Mouse (Mus musculus): ENCODE results near the gene Platr17. TPM values are rescaled to one million over a fixed set of nuclear protein-coding genes. Genes with fewer than 3 reads are reported as not detected.

The Platr17 gene
- not detected for polyA plus RNA-seq (2014; fragmentation: Illumina TruSeq; extraction: RNeasy Lipid Tissue Mini Kit (QIAGEN cat#74804); ENCODE audit: low read depth, low replicate concordance)

DNA sequence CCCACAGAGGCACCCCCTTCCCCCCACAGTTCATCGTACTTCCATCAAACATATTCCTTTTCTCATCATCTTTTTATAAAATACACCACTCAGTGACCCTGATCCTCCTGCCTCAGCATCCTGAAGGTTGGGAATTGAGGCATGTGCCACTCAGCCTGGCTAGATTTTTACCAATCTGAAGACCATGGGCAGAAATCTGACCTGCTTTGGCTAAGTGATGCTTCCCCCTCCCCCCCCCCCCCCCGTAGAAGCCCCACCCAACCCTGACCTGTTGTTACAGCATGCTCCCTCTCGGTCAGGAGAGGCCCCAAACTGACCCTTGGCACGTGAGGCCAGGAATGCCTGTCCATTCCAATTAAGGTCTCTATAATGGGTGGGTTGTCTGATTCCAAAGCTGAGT is at the start of gene Platr17:
Gene Platr17 (plus strand): TSS at position 301 of the 400 bp plus-strand sequence.

DNA sequence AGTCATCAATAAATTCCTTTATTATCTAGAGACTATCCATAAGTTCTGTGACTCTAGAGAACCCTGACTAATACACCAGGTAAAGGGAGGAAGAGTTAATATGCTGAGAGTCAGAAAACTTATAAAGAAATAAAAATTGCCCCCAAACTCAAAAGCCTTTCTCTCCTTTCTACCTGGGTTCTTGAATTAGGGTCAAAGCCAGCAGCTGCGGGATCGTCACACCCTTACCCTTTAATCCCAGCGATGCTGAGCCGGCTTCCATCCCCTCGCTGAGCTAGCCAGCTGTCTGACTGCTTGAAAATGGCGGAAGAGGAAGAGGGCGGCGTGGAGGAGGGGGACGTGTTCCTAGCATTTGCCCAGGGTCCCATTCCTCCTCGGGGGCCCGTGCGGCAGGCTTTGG is 31.4 kb upstream of the Platr17 start, which contains the start of gene Gm7029:
Gene Gm7029 (plus strand): TSS at position 301 of the 400 bp plus-strand sequence.

GRCm38 (mm10) chr17:33890533-33891059 is 14.3 kb upstream of the Platr17 start, which contains the start of gene Kifc1:
Gene Kifc1 (minus strand): TSS chr17:33890661.

DNA sequence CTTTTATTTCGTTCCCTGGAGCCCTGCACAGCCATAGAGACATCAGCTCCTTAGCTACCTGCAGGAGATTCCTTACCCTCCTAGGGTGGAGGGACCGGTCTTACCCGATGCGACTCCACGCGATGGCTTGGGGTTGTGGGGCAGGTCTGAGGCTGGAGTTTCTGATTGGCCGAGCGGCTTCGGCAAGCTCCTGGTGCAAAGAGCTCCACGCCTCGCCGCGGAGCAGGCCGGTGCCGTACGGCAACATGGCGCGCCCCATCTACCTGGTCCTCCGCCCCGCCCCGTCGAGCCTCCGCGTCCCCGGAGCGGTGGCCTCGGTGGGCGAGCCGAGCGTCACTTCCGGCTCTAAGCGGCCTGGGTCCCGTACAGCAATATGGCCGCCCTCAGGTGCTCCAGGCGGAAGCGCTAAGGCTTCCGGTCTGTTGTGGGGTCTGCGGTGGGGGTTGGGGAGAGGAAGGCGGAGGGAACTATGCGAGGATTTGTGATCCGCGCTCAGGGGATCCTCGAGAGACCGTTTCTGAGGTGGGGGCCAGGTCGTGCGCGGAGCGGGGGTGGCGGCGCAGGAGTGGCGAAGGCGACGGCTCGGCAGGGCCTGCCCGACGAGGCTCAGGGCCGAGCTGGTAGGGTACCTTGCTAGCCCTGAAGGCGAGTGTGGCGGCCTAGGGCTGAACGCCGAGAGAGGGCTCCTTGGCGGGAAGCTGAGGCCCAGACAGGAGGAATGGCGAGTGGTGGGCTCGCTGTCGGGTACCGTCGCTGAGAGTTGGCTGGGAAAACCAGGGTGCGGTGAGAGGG is 4.3 kb downstream of the Platr17 start, which contains the start of gene Daxx:
Gene Daxx (plus strand): TSS at position 338 of the 792 bp plus-strand sequence.

DNA sequence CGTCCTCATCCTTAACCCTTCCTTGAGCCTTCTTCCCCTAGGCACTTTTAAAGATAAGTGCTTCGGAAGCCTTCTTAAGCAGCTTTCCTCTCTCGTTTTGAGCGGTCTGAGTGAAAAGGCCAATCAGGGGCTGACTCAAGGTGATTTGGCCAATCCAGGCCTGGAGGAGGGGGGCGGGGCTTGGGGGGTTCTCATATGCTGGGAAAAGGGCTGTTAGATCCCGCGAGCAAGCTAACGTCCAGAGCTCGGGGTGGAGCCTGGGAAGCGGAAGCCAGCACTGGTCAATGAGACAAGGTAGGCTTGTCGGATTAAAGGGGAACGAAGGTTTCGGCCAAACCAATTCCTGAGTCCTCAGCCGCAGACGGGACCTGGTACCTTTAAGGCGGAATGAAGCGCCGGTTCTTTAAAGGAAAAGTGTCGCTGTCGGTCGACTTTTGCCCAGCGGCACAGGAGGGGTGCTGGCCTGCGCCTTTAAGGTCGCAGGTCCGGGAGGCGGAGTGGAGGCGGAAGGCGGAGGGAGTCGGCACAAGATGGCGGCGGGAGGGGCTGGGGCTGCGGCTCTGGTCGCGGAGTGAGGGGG is 10.8 kb downstream of the Platr17 start, which contains the start of the genes Tapbp and Zbtb22:
Gene Tapbp (plus strand): TSS at position 229 of the 580 bp plus-strand sequence.
Gene Zbtb22 (plus strand): TSS at position 234 of the 580 bp plus-strand sequence.

GRCm38 (mm10) chr17:33929371-33930279 is 24.7 kb downstream of the Platr17 start, which contains the start of gene Rgl2:
Gene Rgl2 (plus strand): TSS chr17:33929543.

GRCm38 (mm10) chr17:33940206-33940805 is 35.4 kb downstream of the Platr17 start, which contains the start of the genes Pfdn6 and Wdr46:
Gene Pfdn6 (minus strand): TSS chr17:33940343.
Gene Wdr46 (plus strand): TSS chr17:33940660.

DNA sequence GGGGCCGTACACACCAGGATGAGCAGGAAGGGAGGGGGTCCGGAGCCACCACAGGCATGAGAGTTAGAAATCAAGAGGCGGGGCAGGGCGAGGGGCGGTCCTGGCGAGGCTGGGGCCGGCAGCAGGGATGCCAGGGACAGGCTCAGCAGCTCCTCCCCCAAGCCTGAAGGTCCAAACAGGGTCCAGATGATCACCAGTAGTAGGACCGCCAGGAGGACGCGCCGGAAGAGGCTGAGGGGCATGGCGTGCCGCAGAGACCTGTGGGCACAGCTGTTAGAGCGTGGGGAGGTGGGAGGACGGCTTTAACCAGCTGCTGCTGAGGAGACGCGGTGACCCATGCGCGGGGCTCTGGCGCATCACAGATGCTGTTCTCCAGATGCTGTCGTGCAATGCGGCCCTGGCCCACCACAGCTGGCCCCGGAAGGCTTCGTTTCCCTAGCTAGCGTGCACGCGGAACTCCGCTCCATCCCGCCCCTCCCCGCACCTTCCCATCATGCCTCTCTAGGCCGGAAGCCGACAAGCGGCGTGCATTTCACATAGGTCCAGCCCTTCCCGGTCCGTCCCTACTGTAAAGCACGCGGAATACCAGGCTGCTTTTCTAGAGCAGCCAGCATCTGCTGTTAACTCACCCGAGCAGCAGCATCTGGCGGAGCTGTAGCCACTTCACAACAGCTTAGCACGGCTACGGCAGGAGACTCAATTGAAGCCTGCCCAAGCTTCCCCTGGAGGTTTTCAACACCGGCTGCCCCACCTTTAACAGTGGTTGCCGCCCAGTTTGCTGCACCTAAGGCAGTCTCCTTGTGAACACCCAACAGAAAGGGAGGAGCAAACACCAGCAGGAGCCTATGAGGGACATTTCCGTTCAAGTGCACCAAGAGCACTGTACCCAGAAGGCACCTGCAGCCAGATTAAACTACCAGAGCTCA is 46.3 kb downstream of the Platr17 start, which contains the start of gene B3galt4:
Gene B3galt4 (minus strand): TSS at position 468 of the 926 bp plus-strand sequence.

DNA sequence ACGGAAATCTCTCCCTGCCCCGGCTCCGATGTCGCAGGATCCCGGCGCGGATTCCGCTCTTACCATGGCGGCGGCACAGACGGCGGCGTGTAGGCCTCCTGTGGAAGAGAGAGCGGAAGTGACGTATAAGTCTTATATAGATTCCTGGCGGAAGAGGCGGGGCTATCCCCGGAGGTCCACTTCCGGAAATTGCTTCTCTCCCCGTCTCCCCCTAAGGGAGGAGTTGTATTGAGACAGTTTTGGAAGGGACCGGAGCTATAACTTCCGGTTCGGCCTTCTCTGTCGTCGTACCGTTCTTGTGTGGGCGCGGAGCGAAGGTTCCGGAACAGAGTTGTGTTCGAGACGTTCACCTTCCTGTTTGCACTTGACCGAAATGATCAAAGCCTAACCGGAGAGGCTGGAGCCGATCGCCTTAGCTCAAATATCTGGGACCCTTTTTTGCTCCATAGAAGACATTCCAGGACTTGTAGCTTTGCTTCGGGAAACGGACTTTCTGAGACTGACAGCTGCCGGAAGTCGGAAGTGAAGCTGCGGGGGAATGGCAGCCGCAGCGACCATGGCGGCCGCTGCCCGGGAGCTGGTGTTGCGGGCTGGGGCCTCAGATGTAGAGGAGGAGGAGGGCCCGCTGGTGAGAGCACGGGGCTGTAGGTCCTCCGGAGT is 50.8 kb downstream of the Platr17 start, which contains the start of the genes Vps52 and Rps18:
Gene Vps52 (plus strand): TSS at position 258 of the 660 bp plus-strand sequence.
Gene Rps18 (minus strand): TSS at position 447 of the 660 bp plus-strand sequence.

Other genes starting within 250 kb of the Platr17 start
- 147 TPM for gene Hnrnpm, start 218.3 kb upstream of the Platr17 start, polyA plus RNA-seq (2014; fragmentation: Illumina TruSeq; extraction: RNeasy Lipid Tissue Mini Kit (QIAGEN cat#74804); ENCODE audit: low read depth, low replicate concordance)
- gene March2, start 186.5 kb upstream of the Platr17 start, polyA plus RNA-seq (2014; fragmentation: Illumina TruSeq; extraction: RNeasy Lipid Tissue Mini Kit (QIAGEN cat#74804); ENCODE audit: low read depth, low replicate concordance), result 24.2 TPM
- gene Rab11b, start 144.6 kb upstream of the Platr17 start, polyA plus RNA-seq (2014; fragmentation: Illumina TruSeq; extraction: RNeasy Lipid Tissue Mini Kit (QIAGEN cat#74804); ENCODE audit: low read depth, low replicate concordance), result 9.3 TPM
- 8.0 TPM for gene Angptl4, start 123.3 kb upstream of the Platr17 start, polyA plus RNA-seq (2014; fragmentation: Illumina TruSeq; extraction: RNeasy Lipid Tissue Mini Kit (QIAGEN cat#74804); ENCODE audit: low read depth, low replicate concordance)
- 3.1 TPM for gene Kank3, start 94.6 kb upstream of the Platr17 start, polyA plus RNA-seq (2014; fragmentation: Illumina TruSeq; extraction: RNeasy Lipid Tissue Mini Kit (QIAGEN cat#74804); ENCODE audit: low read depth, low replicate concordance)
- 37.1 TPM for gene Rps28, start 80.6 kb upstream of the Platr17 start, polyA plus RNA-seq (2014; fragmentation: Illumina TruSeq; extraction: RNeasy Lipid Tissue Mini Kit (QIAGEN cat#74804); ENCODE audit: low read depth, low replicate concordance)
- 24.4 TPM for gene Ndufa7, start 80.6 kb upstream of the Platr17 start, polyA plus RNA-seq (2014; fragmentation: Illumina TruSeq; extraction: RNeasy Lipid Tissue Mini Kit (QIAGEN cat#74804); ENCODE audit: low read depth, low replicate concordance)
- 1.5 TPM for gene Cd320, start 62.0 kb upstream of the Platr17 start, polyA plus RNA-seq (2014; fragmentation: Illumina TruSeq; extraction: RNeasy Lipid Tissue Mini Kit (QIAGEN cat#74804); ENCODE audit: low read depth, low replicate concordance)
- not detected for gene Gm7029, start 31.3 kb upstream of the Platr17 start, polyA plus RNA-seq (2014; fragmentation: Illumina TruSeq; extraction: RNeasy Lipid Tissue Mini Kit (QIAGEN cat#74804); ENCODE audit: low read depth, low replicate concordance)
- gene Kifc1, start 14.5 kb upstream of the Platr17 start, polyA plus RNA-seq (2014; fragmentation: Illumina TruSeq; extraction: RNeasy Lipid Tissue Mini Kit (QIAGEN cat#74804); ENCODE audit: low read depth, low replicate concordance), result not detected
- 3.7 TPM for gene Daxx, start 4.3 kb downstream of the Platr17 start, polyA plus RNA-seq (2014; fragmentation: Illumina TruSeq; extraction: RNeasy Lipid Tissue Mini Kit (QIAGEN cat#74804); ENCODE audit: low read depth, low replicate concordance)
- gene Tapbp, start 10.8 kb downstream of the Platr17 start, polyA plus RNA-seq (2014; fragmentation: Illumina TruSeq; extraction: RNeasy Lipid Tissue Mini Kit (QIAGEN cat#74804); ENCODE audit: low read depth, low replicate concordance), result 29.5 TPM
- 1.7 TPM for gene Zbtb22, start 10.8 kb downstream of the Platr17 start, polyA plus RNA-seq (2014; fragmentation: Illumina TruSeq; extraction: RNeasy Lipid Tissue Mini Kit (QIAGEN cat#74804); ENCODE audit: low read depth, low replicate concordance)
- 0.64 TPM for gene Rgl2, start 24.4 kb downstream of the Platr17 start, polyA plus RNA-seq (2014; fragmentation: Illumina TruSeq; extraction: RNeasy Lipid Tissue Mini Kit (QIAGEN cat#74804); ENCODE audit: low read depth, low replicate concordance)
- gene Pfdn6, start 35.2 kb downstream of the Platr17 start, polyA plus RNA-seq (2014; fragmentation: Illumina TruSeq; extraction: RNeasy Lipid Tissue Mini Kit (QIAGEN cat#74804); ENCODE audit: low read depth, low replicate concordance), result 12.6 TPM
- 1.2 TPM for gene Wdr46, start 35.5 kb downstream of the Platr17 start, polyA plus RNA-seq (2014; fragmentation: Illumina TruSeq; extraction: RNeasy Lipid Tissue Mini Kit (QIAGEN cat#74804); ENCODE audit: low read depth, low replicate concordance)
- gene B3galt4, start 46.4 kb downstream of the Platr17 start, polyA plus RNA-seq (2014; fragmentation: Illumina TruSeq; extraction: RNeasy Lipid Tissue Mini Kit (QIAGEN cat#74804); ENCODE audit: low read depth, low replicate concordance), result not detected
- 3.0 TPM for gene Vps52, start 50.7 kb downstream of the Platr17 start, polyA plus RNA-seq (2014; fragmentation: Illumina TruSeq; extraction: RNeasy Lipid Tissue Mini Kit (QIAGEN cat#74804); ENCODE audit: low read depth, low replicate concordance)
- gene Rps18, start 50.9 kb downstream of the Platr17 start, polyA plus RNA-seq (2014; fragmentation: Illumina TruSeq; extraction: RNeasy Lipid Tissue Mini Kit (QIAGEN cat#74804); ENCODE audit: low read depth, low replicate concordance), result 51.8 TPM
- gene H2-K1, start 95.2 kb downstream of the Platr17 start, polyA plus RNA-seq (2014; fragmentation: Illumina TruSeq; extraction: RNeasy Lipid Tissue Mini Kit (QIAGEN cat#74804); ENCODE audit: low read depth, low replicate concordance), result 848 TPM
- 1.8 TPM for gene Ring1, start 119.5 kb downstream of the Platr17 start, polyA plus RNA-seq (2014; fragmentation: Illumina TruSeq; extraction: RNeasy Lipid Tissue Mini Kit (QIAGEN cat#74804); ENCODE audit: low read depth, low replicate concordance)
- gene H2-Ke6, start 122.9 kb downstream of the Platr17 start, polyA plus RNA-seq (2014; fragmentation: Illumina TruSeq; extraction: RNeasy Lipid Tissue Mini Kit (QIAGEN cat#74804); ENCODE audit: low read depth, low replicate concordance), result 13.3 TPM
- 3.2 TPM for gene Slc39a7, start 126.5 kb downstream of the Platr17 start, polyA plus RNA-seq (2014; fragmentation: Illumina TruSeq; extraction: RNeasy Lipid Tissue Mini Kit (QIAGEN cat#74804); ENCODE audit: low read depth, low replicate concordance)
- gene Rxrb, start 126.7 kb downstream of the Platr17 start, polyA plus RNA-seq (2014; fragmentation: Illumina TruSeq; extraction: RNeasy Lipid Tissue Mini Kit (QIAGEN cat#74804); ENCODE audit: low read depth, low replicate concordance), result 1.4 TPM
- not detected for gene Col11a2, start 134.3 kb downstream of the Platr17 start, polyA plus RNA-seq (2014; fragmentation: Illumina TruSeq; extraction: RNeasy Lipid Tissue Mini Kit (QIAGEN cat#74804); ENCODE audit: low read depth, low replicate concordance)
- not detected for gene H2-Oa, start 187.2 kb downstream of the Platr17 start, polyA plus RNA-seq (2014; fragmentation: Illumina TruSeq; extraction: RNeasy Lipid Tissue Mini Kit (QIAGEN cat#74804); ENCODE audit: low read depth, low replicate concordance)
- gene H2-DMa, start 214.4 kb downstream of the Platr17 start, polyA plus RNA-seq (2014; fragmentation: Illumina TruSeq; extraction: RNeasy Lipid Tissue Mini Kit (QIAGEN cat#74804); ENCODE audit: low read depth, low replicate concordance), result 1.2 TPM
- 94.0 TPM for gene Brd2, start 217.5 kb downstream of the Platr17 start, polyA plus RNA-seq (2014; fragmentation: Illumina TruSeq; extraction: RNeasy Lipid Tissue Mini Kit (QIAGEN cat#74804); ENCODE audit: low read depth, low replicate concordance)
- gene H2-DMb2, start 238.2 kb downstream of the Platr17 start, polyA plus RNA-seq (2014; fragmentation: Illumina TruSeq; extraction: RNeasy Lipid Tissue Mini Kit (QIAGEN cat#74804); ENCODE audit: low read depth, low replicate concordance), result 0.64 TPM
- 2.6 TPM for gene H2-DMb1, start 247.9 kb downstream of the Platr17 start, polyA plus RNA-seq (2014; fragmentation: Illumina TruSeq; extraction: RNeasy Lipid Tissue Mini Kit (QIAGEN cat#74804); ENCODE audit: low read depth, low replicate concordance)